Mouse (Mus musculus) adrenal gland, postnatal 4 days (tissue): ENCODE measurements around the gene Kdm8. TPM values are rescaled to one million over a fixed set of nuclear protein-coding genes. Genes with fewer than 3 reads are reported as not detected.

Experiments used
- DNase-seq, 2 experiments: peaks; one replicate each; pipeline ENCODE4 v3.0.0; 2021 to 2022; ENCODE audit warnings: low spot score in 2 of 2, mixed read lengths in 2 of 2
- total RNA-seq, 2 experiments: library from RNA; stranded (reverse); gene quantifications; 2 replicates each; pipeline ENCODE4 v1.2.3; 2021

Kdm8 gene
- total RNA-seq, 2 experiments from 2014 or later = 7.0 to 9.1 TPM

- DNase-seq = no peak
Measured at GRCm38 (mm10) chr7:125499927-125500868, 55.7 kb downstream of the Kdm8 start.

- DNase-seq = no peak
Measured at GRCm38 (mm10) chr7:125500879-125501278, 56.4 kb downstream of the Kdm8 start.

- DNase-seq = no peak
Measured at GRCm38 (mm10) chr7:125503374-125504092, 59.1 kb downstream of the Kdm8 start.

GRCm38 (mm10) chr7:125504618-125505017, 60.1 kb downstream of the Kdm8 start:
- no peak for DNase-seq

- no peak for DNase-seq
Measured at GRCm38 (mm10) chr7:125505568-125505967, 61.1 kb downstream of the Kdm8 start.

- DNase-seq = no peak
Measured at GRCm38 (mm10) chr7:125507279-125507678, 62.8 kb downstream of the Kdm8 start.

- DNase-seq = no peak
Measured at GRCm38 (mm10) chr7:125511432-125511831, 67.0 kb downstream of the Kdm8 start.

- no peak for DNase-seq
Measured at GRCm38 (mm10) chr7:125511852-125512251, 67.4 kb downstream of the Kdm8 start.

Other genes with a start within 250 kb of the Kdm8 start
- 10 to 100 TPM; 59.7 to 60.0 TPM for gene Nsmce1, start 46.9 kb downstream of the Kdm8 start, total RNA-seq
- gene Il4ra, start 107.4 kb downstream of the Kdm8 start, total RNA-seq = 10 to 100 TPM; 84.9 TPM
- under 1 TPM; 0.76 TPM for gene Il21r, start 158.8 kb downstream of the Kdm8 start, total RNA-seq